Mouse (Mus musculus): ENCODE results near the gene 6430628N08Rik. TPM values are rescaled to one million over a fixed set of nuclear protein-coding genes. Genes with fewer than 3 reads are reported as not detected.

6430628N08Rik gene
- 0.16 TPM in 1 of 2 replicates, not detected in the other for polyA plus RNA-seq (2016; fragmentation: Nextera tagmentation; extraction: Ambion mirVana)

- peaks cover 82% of the 10 kb centered on the region for H3K27me3 ChIP-seq (ENCODE audit: poor library complexity, severe bottlenecking)
- peak; percentile 38 for DNase-seq (ENCODE audit: extremely low spot score, low spot score)
- peak within 1 kb of the TSS; percentile 54; the same call in 1 of the 2 replicates for H3K27ac ChIP-seq
- H3K4me3 ChIP-seq: peak within 1 kb of the TSS; percentile 50
- WGBS: under 1% methylated on average over 31 of the region's 31 CpGs
- no peaks in the 10 kb centered on the region for H3K36me3 ChIP-seq (replicated peaks)
- peaks cover 15% of the 10 kb centered on the region for H3K4me1 ChIP-seq
- no peaks in the 10 kb centered on the region for H3K9me3 ChIP-seq
Measured at GRCm38 (mm10) chr4:115890553-115890952, at the start of gene 6430628N08Rik. TSS of gene 6430628N08Rik (plus strand) at chr4:115890665.

- no peaks in the 10 kb centered on the region for H3K27me3 ChIP-seq (ENCODE audit: poor library complexity, severe bottlenecking)
- no peaks in the 10 kb centered on the region for H3K9me3 ChIP-seq
- WGBS: 87% methylated on average over 4 of the region's 4 CpGs
- H3K4me3 ChIP-seq: no peak overlapping the region
- DNase-seq (ENCODE audit: extremely low spot score, low spot score): no peak
- no peak overlapping the region for H3K27ac ChIP-seq
- 0 out of 2 replicates have a peak, but pooled peaks cover 2% of the 10 kb centered on the region for H3K36me3 ChIP-seq (replicated peaks)
- H3K4me1 ChIP-seq: peaks cover 27% of the 10 kb centered on the region
Measured at GRCm38 (mm10) chr4:115840842-115841241, 49.6 kb upstream of the 6430628N08Rik start.

- WGBS: 60% methylated on average over 2 of the region's 2 CpGs
- no peak for DNase-seq (ENCODE audit: extremely low spot score, low spot score)
- Histone ChIP-seq H3K27me3 (ENCODE audit: poor library complexity, severe bottlenecking) (no peaks in the 10 kb centered on the region), H3K36me3 (replicated peaks) (peaks cover 30% of the 10 kb centered on the region), H3K4me1 (peaks cover 13% of the 10 kb centered on the region; the same call in 1 of the 2 replicates), H3K4me3 (no peak overlapping the region), H3K9me3 (no peaks in the 10 kb centered on the region), H3K27ac (no peak overlapping the region)
Measured at GRCm38 (mm10) chr4:115846656-115847055, 43.8 kb upstream of the 6430628N08Rik start.

- H3K27me3 ChIP-seq (ENCODE audit: poor library complexity, severe bottlenecking): no peaks in the 10 kb centered on the region
- 62% methylated on average over 5 of the region's 5 CpGs for WGBS
- H3K36me3 ChIP-seq (replicated peaks): peaks cover 35% of the 10 kb centered on the region
- H3K4me1 ChIP-seq: peaks cover 13% of the 10 kb centered on the region; the same call in 1 of the 2 replicates
- H3K27ac ChIP-seq: no peak overlapping the region
- no peak overlapping the region for H3K4me3 ChIP-seq
- no peaks in the 10 kb centered on the region for H3K9me3 ChIP-seq
- no peak for DNase-seq (ENCODE audit: extremely low spot score, low spot score)
Measured at GRCm38 (mm10) chr4:115847377-115847776, 43.1 kb upstream of the 6430628N08Rik start.

GRCm38 (mm10) chr4:115848083-115848482, 42.4 kb upstream of the 6430628N08Rik start:
- 97% methylated on average over 1 of the region's 1 CpGs for WGBS
- DNase-seq (ENCODE audit: extremely low spot score, low spot score): no peak
- Histone ChIP-seq H3K27ac (no peak overlapping the region), H3K4me1 (peaks cover 13% of the 10 kb centered on the region; the same call in 1 of the 2 replicates), H3K9me3 (no peaks in the 10 kb centered on the region), H3K27me3 (ENCODE audit: poor library complexity, severe bottlenecking) (no peaks in the 10 kb centered on the region), H3K36me3 (replicated peaks) (peaks cover 41% of the 10 kb centered on the region), H3K4me3 (no peak overlapping the region)

- no peak overlapping the region for H3K4me3 ChIP-seq
- 80% methylated on average over 8 of the region's 8 CpGs for WGBS
- H3K36me3 ChIP-seq (replicated peaks): peaks cover 48% of the 10 kb centered on the region
- H3K4me1 ChIP-seq: peaks cover 13% of the 10 kb centered on the region; the same call in 1 of the 2 replicates
- DNase-seq (ENCODE audit: extremely low spot score, low spot score): no peak
- peak overlapping the region; percentile 48; the same call in 1 of the 2 replicates for H3K27ac ChIP-seq
- H3K27me3 ChIP-seq (ENCODE audit: poor library complexity, severe bottlenecking): no peaks in the 10 kb centered on the region
- H3K9me3 ChIP-seq: no peaks in the 10 kb centered on the region
Measured at GRCm38 (mm10) chr4:115848990-115849677, 41.3 kb upstream of the 6430628N08Rik start.

GRCm38 (mm10) chr4:115850111-115850510, 40.4 kb upstream of the 6430628N08Rik start:
- Histone ChIP-seq H3K9me3 (no peaks in the 10 kb centered on the region), H3K36me3 (replicated peaks) (peaks cover 49% of the 10 kb centered on the region), H3K4me1 (peaks cover 21% of the 10 kb centered on the region), H3K4me3 (no peak overlapping the region), H3K27ac (0 out of 2 replicates have a peak overlapping the region, but pooled peaks have one; percentile 12), H3K27me3 (ENCODE audit: poor library complexity, severe bottlenecking) (no peaks in the 10 kb centered on the region)
- DNase-seq (ENCODE audit: extremely low spot score, low spot score): no peak
- 87% methylated on average over 2 of the region's 2 CpGs for WGBS

GRCm38 (mm10) chr4:115850631-115851030, 39.8 kb upstream of the 6430628N08Rik start:
- WGBS: 81% methylated on average over 2 of the region's 2 CpGs
- peaks cover 49% of the 10 kb centered on the region for H3K36me3 ChIP-seq (replicated peaks)
- no peak for DNase-seq (ENCODE audit: extremely low spot score, low spot score)
- peaks cover 26% of the 10 kb centered on the region for H3K4me1 ChIP-seq
- no peaks in the 10 kb centered on the region for H3K9me3 ChIP-seq
- H3K4me3 ChIP-seq: no peak overlapping the region
- H3K27me3 ChIP-seq (ENCODE audit: poor library complexity, severe bottlenecking): no peaks in the 10 kb centered on the region
- H3K27ac ChIP-seq: no peak overlapping the region

- Histone ChIP-seq H3K4me3 (no peak overlapping the region), H3K27me3 (ENCODE audit: poor library complexity, severe bottlenecking) (no peaks in the 10 kb centered on the region), H3K4me1 (peaks cover 35% of the 10 kb centered on the region), H3K9me3 (no peaks in the 10 kb centered on the region), H3K27ac (no peak overlapping the region), H3K36me3 (replicated peaks) (peaks cover 49% of the 10 kb centered on the region)
- 86% methylated on average over 6 of the region's 6 CpGs for WGBS
- no peak for DNase-seq (ENCODE audit: extremely low spot score, low spot score)
Measured at GRCm38 (mm10) chr4:115851569-115851968, 38.9 kb upstream of the 6430628N08Rik start.

- no peak overlapping the region for H3K4me3 ChIP-seq
Measured at GRCm38 (mm10) chr4:115855100-115855499, 35.4 kb upstream of the 6430628N08Rik start.

GRCm38 (mm10) chr4:115855609-115856008, 34.9 kb upstream of the 6430628N08Rik start:
- no peak for DNase-seq (ENCODE audit: extremely low spot score, low spot score)
- H3K4me3 ChIP-seq: no peak overlapping the region
- H3K4me1 ChIP-seq: peaks cover 31% of the 10 kb centered on the region
- peaks cover 66% of the 10 kb centered on the region for H3K36me3 ChIP-seq (replicated peaks)
- no peaks in the 10 kb centered on the region for H3K27me3 ChIP-seq (ENCODE audit: poor library complexity, severe bottlenecking)
- no peaks in the 10 kb centered on the region for H3K9me3 ChIP-seq
- 65% methylated on average over 4 of the region's 4 CpGs for WGBS
- no peak overlapping the region for H3K27ac ChIP-seq

More at GRCm38 (mm10) chr4:115855100-115855499, 35.4 kb upstream of the 6430628N08Rik start:
- Histone ChIP-seq H3K27ac (peak overlapping the region; percentile 41; the same call in 1 of the 2 replicates), H3K4me1 (peaks cover 31% of the 10 kb centered on the region), H3K9me3 (no peaks in the 10 kb centered on the region), H3K36me3 (replicated peaks) (peaks cover 66% of the 10 kb centered on the region), H3K27me3 (ENCODE audit: poor library complexity, severe bottlenecking) (no peaks in the 10 kb centered on the region)
- 61% methylated on average over 6 of the region's 6 CpGs for WGBS
- no peak for DNase-seq (ENCODE audit: extremely low spot score, low spot score)

GRCm38 (mm10) chr4:115856282-115856681, 34.2 kb upstream of the 6430628N08Rik start:
- Histone ChIP-seq H3K27ac (no peak overlapping the region), H3K4me3 (no peak overlapping the region), H3K36me3 (replicated peaks) (peaks cover 66% of the 10 kb centered on the region), H3K9me3 (no peaks in the 10 kb centered on the region), H3K27me3 (ENCODE audit: poor library complexity, severe bottlenecking) (no peaks in the 10 kb centered on the region), H3K4me1 (peaks cover 27% of the 10 kb centered on the region)
- 49% methylated on average over 4 of the region's 4 CpGs for WGBS
- DNase-seq (ENCODE audit: extremely low spot score, low spot score): no peak

GRCm38 (mm10) chr4:115857293-115857883, 33.1 kb upstream of the 6430628N08Rik start:
- H3K27me3 ChIP-seq (ENCODE audit: poor library complexity, severe bottlenecking): no peaks in the 10 kb centered on the region
- H3K27ac ChIP-seq: no peak overlapping the region
- WGBS: 90% methylated on average over 9 of the region's 9 CpGs
- H3K36me3 ChIP-seq (replicated peaks): peaks cover 65% of the 10 kb centered on the region
- H3K4me1 ChIP-seq: peaks cover 27% of the 10 kb centered on the region
- DNase-seq (ENCODE audit: extremely low spot score, low spot score): no peak
- H3K4me3 ChIP-seq: no peak overlapping the region
- H3K9me3 ChIP-seq: no peaks in the 10 kb centered on the region

All from forebrain, embryonic 10.5 days (tissue).